Mouse (Mus musculus): ENCODE measurements at regions not wholly inside any gene's neighbourhood (a gene's known extent, or its start where the extent isn't known, plus 50 kb on each side); places are given as distances from the start of the nearest gene placed in this dataset.
A peak's percentile ranks its signal among the peaks of the same experiment; 100 is the strongest.
"Not testable (repeated sequence)": the region's sequence is repeated elsewhere in the genome, so short reads cannot be mapped to it uniquely, and the experiment has no call there.

- no peak for DNase-seq (ENCODE audit: low spot score in 2 of 2)
These were observed 162.8 kb downstream of the Akr1d1 start for GRCm38 (mm10) chr6:37692758-37693157.

GRCm38 (mm10) chr6:37696074-37696473 is 166.1 kb downstream of the Akr1d1 start:
- DNase-seq (ENCODE audit: low spot score in 2 of 2): no peak

GRCm38 (mm10) chr6:37703946-37704345 is 166.7 kb upstream of the Trim24 start:
- peak in 1 of 2 experiments; percentile 19 for DNase-seq (ENCODE audit: low spot score in 2 of 2)

GRCm38 (mm10) chr6:37705733-37706145 is 164.9 kb upstream of the Trim24 start:
- no peak for DNase-seq (ENCODE audit: low spot score in 2 of 2)

- DNase-seq (ENCODE audit: low spot score in 2 of 2): not testable (repeated sequence)
These were observed 162.9 kb upstream of the Trim24 start for GRCm38 (mm10) chr6:37707671-37708070.

- DNase-seq (ENCODE audit: low spot score in 2 of 2): no peak
These were observed 158.8 kb upstream of the Trim24 start for GRCm38 (mm10) chr6:37711766-37712165.

GRCm38 (mm10) chr6:37713411-37713810 is 157.2 kb upstream of the Trim24 start:
- no peak for DNase-seq (ENCODE audit: low spot score in 2 of 2)

- DNase-seq (ENCODE audit: low spot score in 2 of 2): no peak
These were observed 156.2 kb upstream of the Trim24 start for GRCm38 (mm10) chr6:37714223-37714928.

- DNase-seq (ENCODE audit: low spot score in 2 of 2): no peak
These were observed 148.9 kb upstream of the Trim24 start for GRCm38 (mm10) chr6:37721736-37722135.

GRCm38 (mm10) chr6:37723337-37723736 is 147.3 kb upstream of the Trim24 start:
- DNase-seq (ENCODE audit: low spot score in 2 of 2): peak in 1 of 2 experiments; percentile 39

- no peak for DNase-seq (ENCODE audit: low spot score in 2 of 2)
These were observed 146.4 kb upstream of the Trim24 start for GRCm38 (mm10) chr6:37724240-37724639.

- DNase-seq (ENCODE audit: low spot score in 2 of 2): no peak
These were observed 142.0 kb upstream of the Trim24 start for GRCm38 (mm10) chr6:37728621-37729020.

- no peak for DNase-seq (ENCODE audit: low spot score in 2 of 2)
These were observed 141.4 kb upstream of the Trim24 start for GRCm38 (mm10) chr6:37729165-37729564.

- no peak for DNase-seq (ENCODE audit: low spot score in 2 of 2)
These were observed 139.9 kb upstream of the Trim24 start for GRCm38 (mm10) chr6:37730500-37731239.

GRCm38 (mm10) chr6:37732385-37732784 is 138.2 kb upstream of the Trim24 start:
- DNase-seq (ENCODE audit: low spot score in 2 of 2): peak; percentile 6 to 16

- DNase-seq (ENCODE audit: low spot score in 2 of 2): no peak
These were observed 135.2 kb upstream of the Trim24 start for GRCm38 (mm10) chr6:37735288-37735961.

GRCm38 (mm10) chr6:37735962-37736297 is 134.7 kb upstream of the Trim24 start:
- DNase-seq (ENCODE audit: low spot score in 2 of 2): no peak

- DNase-seq (ENCODE audit: low spot score in 2 of 2): no peak
These were observed 129.4 kb upstream of the Trim24 start for GRCm38 (mm10) chr6:37740982-37741889.

GRCm38 (mm10) chr6:37741916-37742315 is 128.7 kb upstream of the Trim24 start:
- not testable (repeated sequence) for DNase-seq (ENCODE audit: low spot score in 2 of 2)

GRCm38 (mm10) chr6:37744679-37745078 is 125.9 kb upstream of the Trim24 start:
- DNase-seq (ENCODE audit: low spot score in 2 of 2): no peak
